Mouse (Mus musculus) heart, postnatal 0 days (tissue): Measurements from ENCODE around the gene Inpp4a.

Experiments
- CTCF ChIP-seq: IDR thresholded peaks from 2 replicates; pipeline ENCODE4 v1.5.1; 2016; ENCODE audit warnings: antibody characterized with exemption, control low read depth, low read depth
- EP300 ChIP-seq: IDR thresholded peaks from 2 replicates; pipeline ENCODE4 v1.6.1; 2016; ENCODE audit warnings: antibody characterized with exemption, low read depth

DNA sequence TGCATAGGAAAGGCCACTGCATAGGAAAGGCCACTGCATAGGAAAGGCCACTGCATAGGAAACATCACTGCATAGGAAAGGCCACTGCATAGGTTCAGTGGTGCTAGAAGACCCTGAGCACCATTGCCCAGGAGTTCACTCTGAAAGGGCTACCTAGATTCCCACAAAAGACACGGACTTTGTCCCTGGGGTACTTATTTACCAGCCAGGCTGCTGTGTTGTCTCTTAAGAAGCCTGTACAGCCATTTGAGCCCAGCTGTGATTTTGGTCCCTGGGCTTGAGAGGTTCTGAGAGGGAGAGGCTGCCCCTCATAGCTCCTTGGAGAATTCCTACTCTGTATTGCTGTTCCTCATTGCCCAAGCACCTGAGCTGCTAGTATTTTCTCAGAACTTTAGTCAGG, 96.8 kb downstream of the Inpp4a start:
- TF ChIP-seq CTCF = no peak
- no peak for TF ChIP-seq EP300
